Mouse (Mus musculus): ENCODE measurements around the gene BC048562.

- TF ChIP-seq CTCF (IDR thresholded peaks at IDR 0.05; ENCODE audit: insufficient read depth, low read depth, low read length), result no peak
- no peak for TF ChIP-seq POLR2A (IDR thresholded peaks at IDR 0.05; ENCODE audit: insufficient read depth, low read depth, low read length)
These were observed 18.1 kb downstream of the BC048562 start for GRCm38 (mm10) chr9:108454429-108454828.
